Mouse (Mus musculus): Measurements from ENCODE around the gene Syt7. TPM values are rescaled to one million over a fixed set of nuclear protein-coding genes. Genes with fewer than 3 reads are reported as not detected.

Syt7 gene
- total and polyA plus RNA-seq, 2 experiments from 2014 or later = 0.96 to 5.0 TPM

DNA sequence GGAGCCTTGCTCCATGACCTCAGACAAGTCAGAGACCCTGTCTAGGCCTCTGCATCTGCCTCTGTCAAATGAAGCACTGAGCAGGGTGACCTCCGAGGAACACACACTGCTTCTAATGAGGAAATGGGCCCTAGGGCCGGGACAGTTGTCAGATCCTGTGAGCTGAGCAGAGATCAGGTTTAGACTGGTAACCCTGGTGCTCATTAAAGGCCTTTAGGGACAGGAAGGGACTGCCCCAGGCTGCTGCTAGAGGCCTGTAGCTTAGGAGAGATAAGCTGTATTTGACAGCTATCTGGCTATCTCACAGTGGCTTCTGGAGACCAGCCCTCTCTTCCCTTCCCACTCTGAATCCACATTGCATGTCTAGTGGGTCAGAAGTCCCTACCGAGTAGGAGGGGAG is 42.5 kb downstream of the Syt7 start:
- 33% methylated on average over 3 of the region's 3 CpGs for whole genome bisulfite sequencing
- DNase-seq (ENCODE audit: low spot score) (no peak), ATAC-seq (ENCODE audit: insufficient read depth, low read depth) (no peak)
- no peak overlapping the region for H3K9ac ChIP-seq (replicated peaks; ENCODE audit: low read depth, low read length)
- no peak overlapping the region for H3K4me2 ChIP-seq (ENCODE audit: low read depth, low read length)
- H3K36me3 ChIP-seq (replicated peaks; ENCODE audit: control insufficient read depth, insufficient read depth, low read length) = no peaks in the 10 kb centered on the region
- H3K27me3 ChIP-seq (ENCODE audit: control insufficient read depth, insufficient read depth, low read length) = no peaks in the 10 kb centered on the region
- no peak for TF ChIP-seq EP300 (IDR thresholded peaks at IDR 0.05; ENCODE audit: low read depth)
- no peak for TF ChIP-seq CTCF (IDR thresholded peaks at IDR 0.05; ENCODE audit: low read depth)
- peaks cover 18% of the 10 kb centered on the region for H3K4me1 ChIP-seq (ENCODE audit: control insufficient read depth, insufficient read depth)
- H3K4me3 ChIP-seq (ENCODE audit: low read depth, low read length) = no peak overlapping the region
- H3K9me3 ChIP-seq (replicated peaks; ENCODE audit: control insufficient read depth, low read length) = no peaks in the 10 kb centered on the region
- H3K27ac ChIP-seq (ENCODE audit: low read depth) = no peak overlapping the region

GRCm38 (mm10) chr19:10431841-10432240 is 43.0 kb downstream of the Syt7 start:
- 57% methylated on average over 4 of the region's 4 CpGs for WGBS
- peaks cover 18% of the 10 kb centered on the region for H3K4me1 ChIP-seq (ENCODE audit: control insufficient read depth, insufficient read depth)
- TF ChIP-seq EP300 (IDR thresholded peaks at IDR 0.05; ENCODE audit: low read depth) (no peak), CTCF (IDR thresholded peaks at IDR 0.05; ENCODE audit: low read depth) (no peak)
- no peak overlapping the region for H3K4me3 ChIP-seq (ENCODE audit: low read depth, low read length)
- ATAC-seq (ENCODE audit: insufficient read depth, low read depth) (no peak), DNase-seq (ENCODE audit: low spot score) (no peak)
- H3K27ac ChIP-seq (ENCODE audit: low read depth) = no peak overlapping the region
- H3K9ac ChIP-seq (replicated peaks; ENCODE audit: low read depth, low read length) = no peak overlapping the region
- no peaks in the 10 kb centered on the region for H3K27me3 ChIP-seq (ENCODE audit: control insufficient read depth, insufficient read depth, low read length)
- no peaks in the 10 kb centered on the region for H3K9me3 ChIP-seq (replicated peaks; ENCODE audit: control insufficient read depth, low read length)
- no peak overlapping the region for H3K4me2 ChIP-seq (ENCODE audit: low read depth, low read length)
- no peaks in the 10 kb centered on the region for H3K36me3 ChIP-seq (replicated peaks; ENCODE audit: control insufficient read depth, insufficient read depth, low read length)

DNA sequence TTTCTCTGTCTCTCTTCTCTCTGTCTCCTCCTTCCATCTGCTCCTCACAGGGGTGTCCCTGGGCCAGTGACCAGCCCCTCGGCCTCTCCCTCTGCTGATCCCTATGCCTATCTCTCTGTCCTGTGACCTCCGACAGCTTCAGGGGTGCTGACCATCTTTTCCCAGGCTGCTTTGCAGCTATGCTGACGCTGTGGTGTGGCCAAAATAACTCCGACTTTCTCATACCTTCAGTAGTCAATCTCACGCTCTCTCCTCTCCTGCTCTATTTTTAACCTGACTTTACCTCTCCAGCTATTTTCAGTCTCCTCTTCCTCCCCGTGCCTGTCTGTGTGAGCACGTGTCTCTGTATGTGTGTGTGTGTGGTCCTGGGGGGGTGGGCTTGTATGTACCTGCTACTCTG is 44.3 kb downstream of the Syt7 start:
- no peak for DNase-seq (ENCODE audit: low spot score)
- 23% methylated on average over 7 of the region's 7 CpGs for WGBS
- no peak overlapping the region for H3K4me3 ChIP-seq (ENCODE audit: low read depth, low read length)
- peak overlapping the region; percentile 61 for H3K27ac ChIP-seq (ENCODE audit: low read depth)
- no peak overlapping the region for H3K4me2 ChIP-seq (ENCODE audit: low read depth, low read length)
- H3K9ac ChIP-seq (replicated peaks; ENCODE audit: low read depth, low read length) = no peak overlapping the region
- H3K9me3 ChIP-seq (replicated peaks; ENCODE audit: control insufficient read depth, low read length) = no peaks in the 10 kb centered on the region
- TF ChIP-seq CTCF (IDR thresholded peaks at IDR 0.05; ENCODE audit: low read depth) (no peak), EP300 (IDR thresholded peaks at IDR 0.05; ENCODE audit: low read depth) (no peak)
- H3K36me3 ChIP-seq (replicated peaks; ENCODE audit: control insufficient read depth, insufficient read depth, low read length) = no peaks in the 10 kb centered on the region
- peaks cover 18% of the 10 kb centered on the region for H3K4me1 ChIP-seq (ENCODE audit: control insufficient read depth, insufficient read depth)
- ATAC-seq (ENCODE audit: insufficient read depth, low read depth) = peak; percentile 13
- no peaks in the 10 kb centered on the region for H3K27me3 ChIP-seq (ENCODE audit: control insufficient read depth, insufficient read depth, low read length)

- Histone ChIP-seq H3K27ac (ENCODE audit: low read depth) (peak overlapping the region; percentile 61), H3K36me3 (replicated peaks; ENCODE audit: control insufficient read depth, insufficient read depth, low read length) (no peaks in the 10 kb centered on the region), H3K9me3 (replicated peaks; ENCODE audit: control insufficient read depth, low read length) (no peaks in the 10 kb centered on the region), H3K4me3 (ENCODE audit: low read depth, low read length) (no peak overlapping the region), H3K4me1 (ENCODE audit: control insufficient read depth, insufficient read depth) (peaks cover 18% of the 10 kb centered on the region), H3K27me3 (ENCODE audit: control insufficient read depth, insufficient read depth, low read length) (no peaks in the 10 kb centered on the region), H3K9ac (replicated peaks; ENCODE audit: low read depth, low read length) (no peak overlapping the region), H3K4me2 (ENCODE audit: low read depth, low read length) (no peak overlapping the region)
- WGBS = 27% methylated on average over 9 of the region's 9 CpGs
- ATAC-seq (ENCODE audit: insufficient read depth, low read depth) (peak; percentile 57), DNase-seq (ENCODE audit: low spot score) (no peak)
- TF ChIP-seq EP300 (IDR thresholded peaks at IDR 0.05; ENCODE audit: low read depth) (no peak), CTCF (IDR thresholded peaks at IDR 0.05; ENCODE audit: low read depth) (no peak)
Measured at GRCm38 (mm10) chr19:10433879-10434540, 45.1 kb downstream of the Syt7 start.

DNA sequence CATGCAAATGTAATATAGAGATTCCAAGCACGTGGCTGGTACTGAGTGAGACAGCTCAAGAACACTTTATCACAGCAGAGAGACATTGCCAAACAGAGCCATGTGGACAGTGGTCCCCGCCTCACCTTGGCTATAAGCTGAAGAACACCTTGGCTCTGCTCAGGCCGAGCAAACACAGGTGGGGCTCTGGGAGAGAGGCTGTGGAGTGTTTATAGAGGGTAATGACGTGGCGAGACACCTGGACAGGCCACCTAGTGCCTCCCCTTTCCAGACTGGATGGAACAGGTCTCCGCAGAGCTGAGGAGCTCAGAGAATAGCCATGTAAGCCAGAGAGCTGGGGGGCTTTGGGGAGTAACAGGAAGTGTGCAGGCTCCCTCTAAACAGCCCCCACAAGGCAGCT is 46.0 kb downstream of the Syt7 start:
- H3K4me2 ChIP-seq (ENCODE audit: low read depth, low read length) = no peak overlapping the region
- no peak for TF ChIP-seq CTCF (IDR thresholded peaks at IDR 0.05; ENCODE audit: low read depth)
- TF ChIP-seq EP300 (IDR thresholded peaks at IDR 0.05; ENCODE audit: low read depth) = no peak
- no peak for ATAC-seq (ENCODE audit: insufficient read depth, low read depth)
- no peaks in the 10 kb centered on the region for H3K36me3 ChIP-seq (replicated peaks; ENCODE audit: control insufficient read depth, insufficient read depth, low read length)
- no peak overlapping the region for H3K9ac ChIP-seq (replicated peaks; ENCODE audit: low read depth, low read length)
- no peak overlapping the region for H3K27ac ChIP-seq (ENCODE audit: low read depth)
- no peaks in the 10 kb centered on the region for H3K9me3 ChIP-seq (replicated peaks; ENCODE audit: control insufficient read depth, low read length)
- H3K27me3 ChIP-seq (ENCODE audit: control insufficient read depth, insufficient read depth, low read length) = no peaks in the 10 kb centered on the region
- no peak for DNase-seq (ENCODE audit: low spot score)
- H3K4me3 ChIP-seq (ENCODE audit: low read depth, low read length) = no peak overlapping the region
- H3K4me1 ChIP-seq (ENCODE audit: control insufficient read depth, insufficient read depth) = peaks cover 18% of the 10 kb centered on the region
- 71% methylated on average over 6 of the region's 6 CpGs for WGBS

- Histone ChIP-seq H3K9me3 (replicated peaks; ENCODE audit: control insufficient read depth, low read length) (no peaks in the 10 kb centered on the region), H3K9ac (replicated peaks; ENCODE audit: low read depth, low read length) (no peak overlapping the region), H3K27ac (ENCODE audit: low read depth) (no peak overlapping the region), H3K4me1 (ENCODE audit: control insufficient read depth, insufficient read depth) (peaks cover 18% of the 10 kb centered on the region), H3K36me3 (replicated peaks; ENCODE audit: control insufficient read depth, insufficient read depth, low read length) (no peaks in the 10 kb centered on the region), H3K4me3 (ENCODE audit: low read depth, low read length) (no peak overlapping the region), H3K27me3 (ENCODE audit: control insufficient read depth, insufficient read depth, low read length) (no peaks in the 10 kb centered on the region), H3K4me2 (ENCODE audit: low read depth, low read length) (no peak overlapping the region)
- WGBS = 24% methylated on average over 3 of the region's 3 CpGs
- ATAC-seq (ENCODE audit: insufficient read depth, low read depth) (peak; percentile 15; the same call in 1 of the 2 replicates), DNase-seq (ENCODE audit: low spot score) (peak; percentile 69)
- TF ChIP-seq EP300 (IDR thresholded peaks at IDR 0.05; ENCODE audit: low read depth) (no peak), CTCF (IDR thresholded peaks at IDR 0.05; ENCODE audit: low read depth) (peak; percentile 80)
Measured at GRCm38 (mm10) chr19:10435908-10436307, 47.0 kb downstream of the Syt7 start.

Measured in heart, postnatal 0 days (tissue).